Mouse (Mus musculus) hindbrain, postnatal 0 days (tissue): ENCODE measurements around the gene Hs6st2. TPM values are rescaled to one million over a fixed set of nuclear protein-coding genes. Genes with fewer than 3 reads are reported as not detected.

Experiments used
- ATAC-seq: fragments of 200-750 bp; cut with Nextera tagmentation; 2 replicates; pipeline ENCODE4 v1.8.0; 2017; ENCODE audit warnings: mild to moderate bottlenecking, moderate TSS enrichment, moderate library complexity
- DNase-seq: peaks from one replicate; pipeline ENCODE4 v3.0.0-alpha.2; 2015; ENCODE audit warnings: low spot score
- H3K27ac ChIP-seq: fragments of 300-500 bp; sonication (generic); 2 replicates; pipeline ENCODE4 v1.5.1; 2014; ENCODE audit warnings: mild to moderate bottlenecking
- H3K27me3 ChIP-seq: fragments of 300-500 bp; sonication (generic); 2 replicates; pipeline ENCODE4 v1.6.1; 2014; ENCODE audit warnings: low read length, mixed read lengths; ENCODE audit not compliant: insufficient read depth
- H3K36me3 ChIP-seq: fragments of 300-500 bp; sonication (generic); 2 replicates; pipeline ENCODE4 v1.6.1; 2014; ENCODE audit warnings: low read length, mixed read lengths; ENCODE audit not compliant: insufficient read depth
- H3K4me1 ChIP-seq: fragments of 300-500 bp; sonication (generic); 2 replicates; pipeline ENCODE4 v1.6.1; 2014; ENCODE audit warnings: antibody characterized with exemption, low read length, mixed read lengths; ENCODE audit not compliant: insufficient read depth
- H3K4me2 ChIP-seq: fragments of 300-500 bp; sonication (generic); 2 replicates; pipeline ENCODE4 v1.6.1; 2014; ENCODE audit warnings: low read depth, mild to moderate bottlenecking, low read length, moderate library complexity, mixed read lengths
- H3K4me3 ChIP-seq: fragments of 300-500 bp; sonication (generic); 2 replicates; pipeline ENCODE4 v1.5.1; 2014; ENCODE audit warnings: low read length
- H3K9ac ChIP-seq: fragments of 300-500 bp; sonication (generic); replicated peaks from 2 replicates; pipeline ENCODE4 v1.6.1; 2014; ENCODE audit warnings: mild to moderate bottlenecking, low read length, moderate library complexity, mixed read lengths
- H3K9me3 ChIP-seq: fragments of 300-500 bp; sonication (generic); 2 replicates; pipeline ENCODE4 v1.6.1; 2016; ENCODE audit warnings: low read length, mixed read lengths
- CTCF ChIP-seq: IDR thresholded peaks from 2 replicates; pipeline ENCODE4 v1.5.1; 2016; ENCODE audit warnings: antibody characterized with exemption, control low read depth, low read depth
- WGBS: fragments of 180-500 bp; shearing (Covaris S2); extraction: QIAGEN DNeasy Blood & Tissue Kit; methylation state at CpG from one replicate; pipeline ENCODE4 v1.1.7; 2014; 5-methylcytosine and 5-hydroxymethylcytosine counted together
- polyA plus RNA-seq: library from polyadenylated mRNA; unstranded; fragments of >200 nt; fragmentation: Nextera tagmentation; extraction: Ambion mirVana; gene quantifications from 2 replicates; pipeline ENCODE4 v1.2.1, GENCODE M21; 2015
- total RNA-seq: library from RNA; depleted of rRNA; stranded (reverse); fragments of >200 nt; gene quantifications from 2 replicates; pipeline ENCODE4 v1.2.3, GENCODE M21; 2014

Gene Hs6st2
- total and polyA plus RNA-seq, 2 experiments from 2014 or later: 46.5 to 65.7 TPM

DNA sequence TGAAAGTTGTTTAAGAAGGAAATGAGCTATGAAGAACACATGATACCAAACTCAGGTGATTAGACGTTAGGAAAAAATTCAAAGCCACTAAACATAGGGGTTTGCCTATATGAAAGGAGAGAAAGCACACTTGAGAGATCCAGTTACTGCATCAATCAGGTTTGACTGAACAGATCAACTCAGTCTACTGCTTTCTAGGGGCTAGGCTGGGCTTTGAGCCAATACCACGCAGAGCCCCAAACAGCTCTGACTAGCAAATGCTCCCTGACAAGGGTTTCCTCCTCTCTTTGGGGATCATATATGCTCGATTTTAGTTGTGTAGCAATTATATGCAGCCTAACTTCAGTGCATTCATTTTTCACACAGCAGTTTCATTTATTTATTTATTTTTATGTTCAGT lies 96.2 kb downstream of the Hs6st2 start:
- no peak overlapping the region for H3K27ac ChIP-seq
- H3K4me3 ChIP-seq: no peak overlapping the region
- TF ChIP-seq CTCF: no peak
- 52% methylated on average over 3 of the region's 3 CpGs for WGBS
- no peak for ATAC-seq
- no peak overlapping the region for H3K9ac ChIP-seq
- H3K9me3 ChIP-seq: no peaks in the 10 kb centered on the region
- no peaks in the 10 kb centered on the region for H3K36me3 ChIP-seq
- no peak overlapping the region for H3K4me2 ChIP-seq
- H3K4me1 ChIP-seq: no peaks in the 10 kb centered on the region
- peak; percentile 28 for DNase-seq
- no peaks in the 10 kb centered on the region for H3K27me3 ChIP-seq

DNA sequence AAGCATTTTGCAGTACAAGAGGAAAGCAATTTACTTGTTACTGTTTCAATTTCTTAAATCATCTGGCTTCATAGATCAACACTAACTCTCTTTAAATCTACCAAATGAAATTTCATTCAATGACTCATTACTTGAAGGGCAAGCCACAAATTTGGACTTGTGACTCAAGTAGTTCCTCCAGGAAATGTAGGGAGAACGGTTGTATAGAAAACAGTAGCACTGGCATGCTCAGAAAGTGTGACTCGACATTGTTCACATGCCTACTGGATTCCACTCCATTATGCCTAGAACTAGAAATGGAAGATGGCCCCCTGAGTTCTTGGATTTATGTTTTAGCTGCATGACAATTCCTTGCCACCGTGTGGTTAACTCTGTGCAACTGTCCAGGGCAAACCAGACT lies 100.0 kb downstream of the Hs6st2 start:
- 70% methylated on average over 3 of the region's 3 CpGs for WGBS
- Histone ChIP-seq H3K27ac (no peak overlapping the region), H3K9me3 (no peaks in the 10 kb centered on the region), H3K4me1 (no peaks in the 10 kb centered on the region), H3K27me3 (no peaks in the 10 kb centered on the region), H3K4me2 (no peak overlapping the region), H3K4me3 (no peak overlapping the region), H3K36me3 (no peaks in the 10 kb centered on the region), H3K9ac (no peak overlapping the region)
- no peak for ATAC-seq
- no peak for TF ChIP-seq CTCF
- DNase-seq: no peak

DNA sequence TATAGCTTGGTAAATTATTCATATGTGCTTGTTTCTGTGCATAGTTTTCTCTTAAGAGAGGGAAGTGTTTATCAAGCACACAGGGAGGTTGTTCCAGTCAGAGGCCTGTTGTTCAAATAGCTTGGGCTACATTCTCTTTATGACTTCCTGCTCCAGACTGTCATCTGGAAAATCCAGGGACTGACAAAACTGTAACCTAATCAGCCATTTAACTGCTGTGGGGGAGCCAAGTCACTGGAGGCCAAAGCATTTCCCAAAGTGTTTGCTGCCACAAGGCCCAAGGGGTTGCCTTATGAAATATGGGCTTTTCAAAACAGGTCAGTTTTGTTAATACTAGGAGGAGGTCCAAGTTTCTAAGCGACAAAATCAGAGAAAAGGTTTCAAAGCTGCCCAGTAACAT lies 119.8 kb downstream of the Hs6st2 start:
- H3K36me3 ChIP-seq: no peaks in the 10 kb centered on the region

DNA sequence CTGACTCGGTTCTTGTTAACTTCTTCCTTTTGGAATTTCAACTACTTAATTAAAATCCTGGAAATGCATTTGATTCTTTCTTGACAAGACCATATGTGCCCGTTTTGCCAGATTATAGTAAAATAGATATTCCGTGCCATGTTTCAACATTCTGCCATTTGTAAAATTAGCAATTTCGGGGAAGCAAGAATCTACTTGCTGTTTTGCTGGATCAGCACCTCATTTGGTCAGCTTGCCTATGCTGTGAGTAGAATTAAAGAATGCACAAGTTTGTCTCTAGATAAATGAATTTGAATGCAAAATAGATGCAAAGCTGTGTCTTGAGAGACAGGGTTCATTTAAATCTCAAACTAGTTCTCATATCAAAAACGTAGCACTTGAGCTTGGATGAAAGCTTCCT lies 142.0 kb downstream of the Hs6st2 start:
- Histone ChIP-seq H3K4me2 (no peak overlapping the region), H3K4me1 (no peaks in the 10 kb centered on the region), H3K36me3 (no peaks in the 10 kb centered on the region), H3K27me3 (no peaks in the 10 kb centered on the region), H3K27ac (no peak overlapping the region), H3K9ac (no peak overlapping the region), H3K9me3 (no peaks in the 10 kb centered on the region), H3K4me3 (no peak overlapping the region)
- 76% methylated on average over 5 of the region's 5 CpGs for WGBS
- ATAC-seq (no peak), DNase-seq (no peak)
- TF ChIP-seq CTCF: no peak

More for the DNA sequence above, 119.8 kb downstream of the Hs6st2 start:
- Histone ChIP-seq H3K4me1 (no peaks in the 10 kb centered on the region), H3K4me3 (no peak overlapping the region), H3K27me3 (no peaks in the 10 kb centered on the region), H3K9me3 (no peaks in the 10 kb centered on the region), H3K9ac (no peak overlapping the region), H3K4me2 (no peak overlapping the region), H3K27ac (no peak overlapping the region)
- ATAC-seq: no peak
- 60% methylated on average over 1 of the region's 1 CpGs for WGBS
- no peak for DNase-seq
- TF ChIP-seq CTCF: no peak

DNA sequence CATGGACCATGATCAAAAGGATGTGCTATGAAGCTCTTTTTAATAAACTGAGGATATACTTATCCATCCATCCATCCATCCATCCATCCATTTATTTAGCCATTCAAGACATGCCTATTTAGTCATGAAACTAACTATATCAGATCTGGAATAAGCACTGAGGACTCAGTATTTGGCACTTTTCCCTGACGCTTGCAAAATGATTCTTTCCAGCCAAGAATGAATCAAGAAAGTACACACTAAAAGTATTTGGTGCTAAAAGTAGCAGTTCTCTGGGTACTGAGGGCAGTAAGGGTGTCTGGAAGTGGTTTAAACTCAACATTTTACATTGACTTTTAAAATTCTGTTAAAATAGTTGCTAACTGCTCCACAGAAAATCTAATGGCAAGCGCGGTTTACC lies 144.6 kb downstream of the Hs6st2 start:
- ATAC-seq (no peak), DNase-seq (no peak)
- Histone ChIP-seq H3K36me3 (no peaks in the 10 kb centered on the region), H3K9me3 (no peaks in the 10 kb centered on the region), H3K4me1 (no peaks in the 10 kb centered on the region), H3K27ac (no peak overlapping the region), H3K4me2 (no peak overlapping the region), H3K4me3 (no peak overlapping the region), H3K9ac (no peak overlapping the region), H3K27me3 (no peaks in the 10 kb centered on the region)
- no peak for TF ChIP-seq CTCF
- 91% methylated on average over 3 of the region's 3 CpGs for WGBS

DNA sequence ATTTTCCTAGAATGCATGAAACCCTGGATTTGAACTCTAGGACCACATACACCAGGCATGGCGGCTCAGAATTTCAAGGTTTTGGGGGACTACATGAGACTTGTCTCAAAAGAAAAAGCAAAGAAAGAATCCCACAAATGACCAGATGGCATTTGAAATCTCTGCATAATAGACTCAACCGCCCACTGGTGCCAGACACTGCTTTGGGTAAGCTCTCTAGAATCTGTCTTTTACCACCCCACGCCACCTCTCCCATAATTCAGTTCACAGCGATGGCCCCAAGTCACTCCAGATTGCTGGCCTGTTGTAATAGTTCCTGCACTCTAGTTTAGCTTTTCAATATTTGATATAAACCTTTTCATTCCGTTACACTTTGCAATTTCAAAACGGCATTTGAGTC lies 146.4 kb downstream of the Hs6st2 start:
- H3K27ac ChIP-seq: no peak overlapping the region
- ATAC-seq (no peak), DNase-seq (no peak)
- no peak for TF ChIP-seq CTCF
- H3K4me1 ChIP-seq: no peaks in the 10 kb centered on the region
- H3K9ac ChIP-seq: no peak overlapping the region
- no peak overlapping the region for H3K4me3 ChIP-seq
- no peaks in the 10 kb centered on the region for H3K27me3 ChIP-seq
- WGBS: 89% methylated on average over 6 of the region's 6 CpGs
- no peaks in the 10 kb centered on the region for H3K9me3 ChIP-seq
- H3K4me2 ChIP-seq: no peak overlapping the region
- H3K36me3 ChIP-seq: no peaks in the 10 kb centered on the region

DNA sequence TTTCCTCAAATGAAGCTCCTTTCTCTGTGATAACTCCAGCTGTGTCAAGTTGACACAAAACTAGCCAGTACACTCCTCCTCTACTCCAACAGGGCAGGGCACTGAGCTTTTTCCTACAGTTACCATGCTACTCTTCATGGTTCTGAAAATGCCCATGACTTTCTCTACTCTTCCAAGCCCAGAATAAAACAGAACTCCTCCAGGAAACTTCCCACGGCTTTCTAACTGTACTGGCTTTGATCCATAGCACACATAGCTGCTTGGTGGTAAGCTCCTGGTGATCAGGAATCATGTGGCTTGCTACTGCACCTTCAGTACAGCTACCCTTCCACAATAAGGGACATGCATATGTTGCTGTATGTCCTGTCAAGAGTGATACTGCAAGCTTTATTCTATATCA lies 150.5 kb downstream of the Hs6st2 start:
- H3K9ac ChIP-seq: no peak overlapping the region
- no peak for ATAC-seq

More for the DNA sequence above, 150.5 kb downstream of the Hs6st2 start:
- Histone ChIP-seq H3K27me3 (no peaks in the 10 kb centered on the region), H3K4me1 (no peaks in the 10 kb centered on the region), H3K4me3 (no peak overlapping the region), H3K27ac (no peak overlapping the region), H3K9me3 (no peaks in the 10 kb centered on the region), H3K4me2 (no peak overlapping the region), H3K36me3 (no peaks in the 10 kb centered on the region)
- DNase-seq: no peak
- 77% methylated on average over 1 of the region's 1 CpGs for WGBS
- no peak for TF ChIP-seq CTCF
